Mouse (Mus musculus) spleen, adult 2 months (tissue): ENCODE measurements around the gene Disp3. TPM values are rescaled to one million over a fixed set of nuclear protein-coding genes. Genes with fewer than 3 reads are reported as not detected.

Experiments used
- DNase-seq, 2 experiments: peaks; one replicate each; pipeline versions ENCODE4 v3.0.0 to v3.0.0-alpha.2; 2012 to 2021; ENCODE audit warnings: low spot score in 2 of 2, low read depth in 1 of 2
- H3K27ac ChIP-seq: fragments of 200-500 bp; 2 replicates; pipeline ENCODE4 v1.5.1; 2012; ENCODE audit warnings: low read length, inconsistent platforms; ENCODE audit not compliant: insufficient read depth
- H3K27me3 ChIP-seq: fragments of 200-500 bp; 2 replicates; pipeline ENCODE4 v1.6.1; 2012; ENCODE audit warnings: mild to moderate bottlenecking, moderate library complexity, low read length, inconsistent platforms; ENCODE audit not compliant: control insufficient read depth, insufficient read depth
- H3K36me3 ChIP-seq: fragments of 200-500 bp; 2 replicates; pipeline ENCODE4 v1.6.1; 2012; ENCODE audit warnings: mild to moderate bottlenecking, low read length, inconsistent platforms; ENCODE audit not compliant: control insufficient read depth, insufficient read depth
- H3K4me1 ChIP-seq: fragments of 200-500 bp; 2 replicates; pipeline ENCODE4 v1.6.1; 2011; ENCODE audit warnings: inconsistent platforms; ENCODE audit not compliant: control insufficient read depth, insufficient read depth, insufficient read length
- H3K4me3 ChIP-seq: fragments of 200-500 bp; 2 replicates; pipeline ENCODE4 v1.5.1; 2011; ENCODE audit warnings: mild to moderate bottlenecking, inconsistent platforms; ENCODE audit not compliant: insufficient read depth, insufficient read length; ENCODE audit errors: extremely low read depth
- CTCF ChIP-seq: fragments of 200-500 bp; IDR thresholded peaks from 2 replicates; pipeline ENCODE4 v1.5.1; 2011; ENCODE audit warnings: mild to moderate bottlenecking, inconsistent platforms; ENCODE audit not compliant: insufficient read depth, insufficient read length, insufficient replicate concordance; ENCODE audit errors: extremely low read depth
- POLR2A ChIP-seq: fragments of 200-500 bp; IDR thresholded peaks from 2 replicates; pipeline ENCODE4 v1.6.1; 2011; ENCODE audit warnings: low read depth, low read length, inconsistent platforms
- WGBS: fragments of 180-500 bp; shearing (Covaris S2); methylation state at CpG from one replicate; pipeline ENCODE4 v1.1.7; 2018; 5-methylcytosine and 5-hydroxymethylcytosine counted together
- polyA plus RNA-seq: library from polyadenylated mRNA; depleted of rRNA; stranded (reverse); fragments of >200 nt; gene quantifications from 2 replicates; pipeline ENCODE4 v1.2.3, GENCODE M21; 2012

Disp3 gene
- polyA plus RNA-seq, 1 experiment: 0.19 TPM

- no peak overlapping the region for H3K4me3 ChIP-seq
- H3K27me3 ChIP-seq: no peaks in the 10 kb centered on the region
- WGBS: 85% methylated on average over 7 of the region's 7 CpGs
- no peaks in the 10 kb centered on the region for H3K4me1 ChIP-seq
- H3K27ac ChIP-seq: no peak overlapping the region
- no peak for TF ChIP-seq CTCF
- TF ChIP-seq POLR2A: no peak
- no peak for DNase-seq
- H3K36me3 ChIP-seq: no peaks in the 10 kb centered on the region
Observed at GRCm38 (mm10) chr4:148310845-148311244, 23.1 kb upstream of the Disp3 start.

- no peaks in the 10 kb centered on the region for H3K36me3 ChIP-seq
- TF ChIP-seq CTCF: no peak
- TF ChIP-seq POLR2A: no peak
- 31% methylated on average over 4 of the region's 4 CpGs for WGBS
- no peak overlapping the region for H3K4me3 ChIP-seq
- DNase-seq: no peak
- no peaks in the 10 kb centered on the region for H3K4me1 ChIP-seq
- H3K27me3 ChIP-seq: no peaks in the 10 kb centered on the region
- H3K27ac ChIP-seq: no peak overlapping the region
Observed at GRCm38 (mm10) chr4:148310126-148310525, 22.4 kb upstream of the Disp3 start.

GRCm38 (mm10) chr4:148306406-148307083, 18.8 kb upstream of the Disp3 start:
- no peaks in the 10 kb centered on the region for H3K36me3 ChIP-seq
- H3K4me3 ChIP-seq: no peak overlapping the region
- no peak for DNase-seq
- no peaks in the 10 kb centered on the region for H3K4me1 ChIP-seq
- H3K27ac ChIP-seq: no peak overlapping the region
- no peaks in the 10 kb centered on the region for H3K27me3 ChIP-seq
- WGBS: 10% methylated on average over 16 of the region's 16 CpGs
- TF ChIP-seq CTCF: no peak

GRCm38 (mm10) chr4:148298720-148299119, 11.0 kb upstream of the Disp3 start:
- no peak for TF ChIP-seq POLR2A
- no peak for TF ChIP-seq CTCF
- Histone ChIP-seq H3K36me3 (no peaks in the 10 kb centered on the region), H3K27ac (no peak overlapping the region), H3K4me1 (no peaks in the 10 kb centered on the region), H3K27me3 (no peaks in the 10 kb centered on the region), H3K4me3 (no peak overlapping the region)
- DNase-seq: no peak
- WGBS: 48% methylated on average over 5 of the region's 5 CpGs

GRCm38 (mm10) chr4:148297640-148298039, 9.9 kb upstream of the Disp3 start:
- Histone ChIP-seq H3K4me1 (no peaks in the 10 kb centered on the region), H3K27ac (no peak overlapping the region), H3K27me3 (no peaks in the 10 kb centered on the region), H3K36me3 (no peaks in the 10 kb centered on the region), H3K4me3 (no peak overlapping the region)
- DNase-seq: no peak
- TF ChIP-seq CTCF: no peak
- TF ChIP-seq POLR2A: no peak
- WGBS: 72% methylated on average over 6 of the region's 6 CpGs

GRCm38 (mm10) chr4:148293319-148293718, 5.6 kb upstream of the Disp3 start:
- Histone ChIP-seq H3K27me3 (no peaks in the 10 kb centered on the region; the same call in 1 of the 2 replicates), H3K36me3 (no peaks in the 10 kb centered on the region), H3K27ac (no peak overlapping the region), H3K4me3 (no peak overlapping the region), H3K4me1 (no peaks in the 10 kb centered on the region)
- no peak for DNase-seq
- 17% methylated on average over 5 of the region's 5 CpGs for WGBS
- TF ChIP-seq POLR2A (no peak), CTCF (no peak)

GRCm38 (mm10) chr4:148291849-148292248, 4.1 kb upstream of the Disp3 start:
- WGBS: 82% methylated on average over 10 of the region's 10 CpGs
- H3K4me3 ChIP-seq: no peak overlapping the region
- peaks cover 7% of the 10 kb centered on the region for H3K27me3 ChIP-seq
- DNase-seq: no peak
- H3K27ac ChIP-seq: no peak overlapping the region
- no peaks in the 10 kb centered on the region for H3K36me3 ChIP-seq
- TF ChIP-seq CTCF (no peak), POLR2A (no peak)
- H3K4me1 ChIP-seq: no peaks in the 10 kb centered on the region; the same call in 1 of the 2 replicates
